Mouse (Mus musculus) layer of hippocampus, postnatal 25 days (tissue): ENCODE results near the gene Tfam. TPM values are rescaled to one million over a fixed set of nuclear protein-coding genes. Genes with fewer than 3 reads are reported as not detected.

Source experiments
- DNase-seq, 2 experiments: peaks; one replicate each; pipeline ENCODE4 v3.0.0; 2022; ENCODE audit warnings: mixed read lengths in 2 of 2, low spot score in 1 of 2; ENCODE audit errors: extremely low spot score in 1 of 2
- total RNA-seq, 2 experiments: library from RNA; stranded (reverse); gene quantifications; 2 replicates each; pipeline ENCODE4 v1.2.3; 2021

Gene Tfam
- total RNA-seq, 2 experiments from 2014 or later = 36.1 to 49.5 TPM

- no peak for DNase-seq
Observed at GRCm38 (mm10) chr10:71234071-71234470, 4.0 kb downstream of the Tfam start.

GRCm38 (mm10) chr10:71225894-71226293 is 12.2 kb downstream of the Tfam start:
- DNase-seq = peak; percentile 79 to 99

GRCm38 (mm10) chr10:71223101-71223500 is 15.0 kb downstream of the Tfam start:
- DNase-seq = no peak

- no peak for DNase-seq
Observed at GRCm38 (mm10) chr10:71222639-71223038, 15.4 kb downstream of the Tfam start.

- DNase-seq = peak; percentile 74 to 93
Observed at GRCm38 (mm10) chr10:71218228-71218892, 19.7 kb downstream of the Tfam start.

GRCm38 (mm10) chr10:71215996-71216395 is 22.1 kb downstream of the Tfam start:
- no peak for DNase-seq

- no peak for DNase-seq
Observed at GRCm38 (mm10) chr10:71201512-71201911, 36.6 kb downstream of the Tfam start.

- DNase-seq = peak in 1 of 2 experiments; percentile 18
Observed at GRCm38 (mm10) chr10:71200964-71201363, 37.1 kb downstream of the Tfam start.

- no peak for DNase-seq
Observed at GRCm38 (mm10) chr10:71198676-71199075, 39.4 kb downstream of the Tfam start.

GRCm38 (mm10) chr10:71197036-71197785 is 40.9 kb downstream of the Tfam start:
- no peak for DNase-seq

- DNase-seq = no peak
Observed at GRCm38 (mm10) chr10:71195501-71195900, 42.6 kb downstream of the Tfam start.

- DNase-seq = no peak
Observed at GRCm38 (mm10) chr10:71194713-71195112, 43.4 kb downstream of the Tfam start.

GRCm38 (mm10) chr10:71193319-71193718 is 44.8 kb downstream of the Tfam start:
- DNase-seq = no peak

- DNase-seq = no peak
Observed at GRCm38 (mm10) chr10:71192886-71193285, 45.2 kb downstream of the Tfam start.

- DNase-seq = no peak
Observed at GRCm38 (mm10) chr10:71188681-71189080, 49.4 kb downstream of the Tfam start.

GRCm38 (mm10) chr10:71185059-71185458 is 53.0 kb downstream of the Tfam start:
- no peak for DNase-seq

- no peak for DNase-seq
Observed at GRCm38 (mm10) chr10:71183339-71184031, 54.6 kb downstream of the Tfam start.

- DNase-seq = no peak
Observed at GRCm38 (mm10) chr10:71181931-71182330, 56.1 kb downstream of the Tfam start.

- DNase-seq = no peak
Observed at GRCm38 (mm10) chr10:71181091-71181490, 57.0 kb downstream of the Tfam start.

GRCm38 (mm10) chr10:71180057-71180456 is 58.0 kb downstream of the Tfam start:
- no peak for DNase-seq

GRCm38 (mm10) chr10:71177201-71177600 is 60.9 kb downstream of the Tfam start:
- no peak for DNase-seq
